Mouse (Mus musculus) gonadal fat pad, adult 2 months (tissue): ENCODE measurements around the gene Stra8. TPM values are rescaled to one million over a fixed set of nuclear protein-coding genes. Genes with fewer than 3 reads are reported as not detected.
A peak's percentile ranks its signal among the peaks of the same experiment; 100 is the strongest.

ENCODE experiments used
- DNase-seq: peaks from one replicate; pipeline ENCODE4 v3.0.0-alpha.2; 2012; ENCODE audit warnings: low read depth
- polyA plus RNA-seq: library from polyadenylated mRNA; depleted of rRNA; stranded (reverse); fragments of >200 nt; gene quantifications from 2 replicates; pipeline ENCODE4 v1.2.3, GENCODE M21; 2012; rRNA removed

The Stra8 gene
- polyA plus RNA-seq = not detected in 2 replicates

DNA sequence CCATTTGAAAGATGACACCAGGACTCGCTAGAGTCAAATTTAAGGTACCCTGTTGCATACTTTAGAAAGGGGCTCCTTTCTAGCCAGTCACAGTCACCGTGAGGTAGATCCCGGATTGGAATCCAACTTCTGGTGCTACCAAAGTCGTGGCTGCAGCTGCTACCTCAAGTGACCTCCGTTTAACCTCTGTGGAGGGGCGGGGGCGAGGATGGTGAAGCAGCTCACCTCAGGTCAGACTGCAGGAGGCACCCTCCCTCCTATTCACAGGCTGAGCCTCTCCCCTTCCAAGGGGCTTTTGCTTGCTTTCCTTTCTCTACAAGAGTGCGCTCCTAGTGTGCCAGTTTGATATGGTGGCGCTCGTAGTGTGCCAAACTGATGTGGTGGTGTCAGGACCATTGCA lies at the start of gene Stra8:
Gene Stra8 (plus strand): TSS at position 208 of the 400 bp plus-strand sequence.
- no peak for DNase-seq

DNA sequence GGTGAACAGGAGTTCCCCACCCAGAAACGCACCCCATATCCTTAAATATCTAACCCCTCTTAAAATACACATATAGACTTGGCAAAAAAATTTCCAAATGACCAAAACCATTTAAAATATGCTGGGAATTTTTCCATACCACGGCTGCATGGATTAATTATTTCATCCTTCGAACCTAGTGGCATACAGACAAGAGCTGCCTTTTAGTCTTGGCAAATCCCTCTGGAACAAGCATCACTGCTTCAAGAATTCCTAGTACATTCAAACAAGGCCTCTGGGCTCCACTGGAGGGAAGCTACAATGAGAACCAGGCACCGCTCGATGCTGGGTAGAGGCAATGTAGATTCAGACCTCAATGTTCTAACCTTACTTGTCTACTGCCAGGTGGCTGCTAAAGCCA lies 49.2 kb upstream of the Stra8 start:
- DNase-seq = no peak

DNA sequence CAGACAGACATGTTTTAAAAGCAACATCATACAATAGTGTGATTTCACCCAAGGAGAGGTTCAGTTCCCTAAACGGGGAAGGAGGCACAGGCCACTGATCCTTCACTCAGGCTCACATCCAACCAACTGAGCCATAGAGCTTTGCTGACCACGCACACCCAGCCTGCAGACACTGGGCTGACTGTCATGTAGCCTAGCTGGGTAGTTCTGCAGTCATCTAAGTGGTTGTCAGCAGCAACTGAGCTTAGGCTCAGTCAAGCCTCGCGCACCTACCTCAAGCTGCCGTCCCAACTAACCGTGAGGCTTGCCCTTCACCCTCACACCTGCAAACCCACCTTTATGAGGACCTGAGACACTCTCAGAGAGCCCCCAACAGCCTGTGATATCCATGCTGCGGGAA lies 48.0 kb upstream of the Stra8 start:
- DNase-seq = no peak

DNA sequence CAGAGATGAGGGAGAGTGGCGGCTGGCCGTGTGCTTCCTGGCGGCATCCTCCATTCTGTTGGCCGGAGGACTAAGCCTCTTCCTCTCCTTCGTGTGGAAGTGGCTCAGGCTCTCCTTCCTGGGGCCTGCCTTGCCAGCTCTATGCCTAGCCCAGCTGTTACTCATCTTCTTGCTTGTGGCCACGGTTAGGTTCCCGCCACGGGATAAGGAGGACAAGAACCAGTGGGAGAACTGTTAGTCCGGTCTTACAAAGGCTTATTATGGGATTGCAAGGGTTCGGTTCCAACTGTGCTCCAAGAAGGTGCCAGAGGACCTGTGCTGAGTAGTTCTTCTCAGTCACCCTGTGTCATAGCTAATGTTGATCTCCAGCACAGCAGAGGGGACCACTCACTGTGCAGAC lies 47.1 kb upstream of the Stra8 start:
- no peak for DNase-seq

DNA sequence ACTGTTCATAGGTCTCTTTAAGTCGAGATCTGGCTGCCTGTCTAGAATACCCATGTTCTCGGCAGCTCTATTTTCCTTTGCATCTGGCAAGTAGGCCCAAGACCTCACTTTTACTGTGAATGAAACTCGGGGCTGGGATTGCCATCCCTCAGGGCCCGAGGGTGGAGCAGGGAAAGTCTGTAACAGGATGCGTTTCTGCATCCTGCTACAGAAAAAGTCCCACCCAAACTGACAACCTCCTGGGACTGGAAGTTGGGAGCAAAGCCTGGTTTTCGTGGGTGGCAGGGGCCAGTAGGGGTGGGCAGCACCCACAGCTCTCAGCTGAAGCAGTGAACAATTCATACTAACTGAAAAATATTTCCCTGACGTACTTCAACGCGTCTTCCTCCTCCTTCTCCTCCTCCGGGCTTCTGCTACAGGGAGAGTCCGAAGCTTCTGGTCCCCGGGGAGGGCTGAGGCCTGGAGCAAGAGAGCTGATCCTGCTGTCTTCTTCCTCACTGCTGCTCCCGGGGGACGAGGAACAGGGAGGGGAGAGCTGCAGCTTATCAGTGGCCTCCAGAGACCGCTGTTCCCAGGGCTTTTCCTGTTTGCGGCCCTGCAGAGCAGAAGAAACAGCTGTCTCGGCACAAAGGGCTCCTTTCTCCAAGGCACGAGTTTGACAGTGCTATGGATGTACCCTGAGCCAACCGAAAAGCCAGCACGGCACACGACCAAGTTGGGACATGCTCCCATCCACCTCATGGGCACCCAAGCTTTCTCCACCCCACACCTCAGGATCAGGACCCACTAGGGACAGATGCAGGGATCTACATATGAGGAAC lies 45.7 kb upstream of the Stra8 start:
- DNase-seq = no peak

DNA sequence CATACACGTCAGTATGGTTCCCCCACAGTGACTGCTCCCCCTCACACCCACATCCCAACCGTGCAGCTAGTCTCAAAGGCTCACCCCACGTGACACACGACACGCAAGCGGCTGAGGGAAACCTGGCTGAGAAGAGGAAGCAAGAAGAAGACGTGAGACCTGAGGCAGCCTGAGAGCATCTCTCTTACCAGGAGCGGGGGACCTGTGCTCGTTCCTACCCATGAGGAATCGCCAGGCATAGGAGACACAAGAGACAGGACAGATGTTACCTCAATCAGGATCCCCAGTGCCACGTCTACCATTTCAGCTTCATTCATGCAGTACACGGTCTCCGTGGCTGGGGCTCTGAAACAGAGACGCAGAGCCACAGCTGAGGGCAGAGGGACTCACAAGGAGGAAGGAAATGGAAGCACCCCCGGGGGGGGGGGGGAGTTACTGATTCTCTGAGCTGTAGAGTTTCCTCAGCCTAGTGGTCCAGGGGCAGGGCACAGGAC lies 44.6 kb upstream of the Stra8 start:
- no peak for DNase-seq

DNA sequence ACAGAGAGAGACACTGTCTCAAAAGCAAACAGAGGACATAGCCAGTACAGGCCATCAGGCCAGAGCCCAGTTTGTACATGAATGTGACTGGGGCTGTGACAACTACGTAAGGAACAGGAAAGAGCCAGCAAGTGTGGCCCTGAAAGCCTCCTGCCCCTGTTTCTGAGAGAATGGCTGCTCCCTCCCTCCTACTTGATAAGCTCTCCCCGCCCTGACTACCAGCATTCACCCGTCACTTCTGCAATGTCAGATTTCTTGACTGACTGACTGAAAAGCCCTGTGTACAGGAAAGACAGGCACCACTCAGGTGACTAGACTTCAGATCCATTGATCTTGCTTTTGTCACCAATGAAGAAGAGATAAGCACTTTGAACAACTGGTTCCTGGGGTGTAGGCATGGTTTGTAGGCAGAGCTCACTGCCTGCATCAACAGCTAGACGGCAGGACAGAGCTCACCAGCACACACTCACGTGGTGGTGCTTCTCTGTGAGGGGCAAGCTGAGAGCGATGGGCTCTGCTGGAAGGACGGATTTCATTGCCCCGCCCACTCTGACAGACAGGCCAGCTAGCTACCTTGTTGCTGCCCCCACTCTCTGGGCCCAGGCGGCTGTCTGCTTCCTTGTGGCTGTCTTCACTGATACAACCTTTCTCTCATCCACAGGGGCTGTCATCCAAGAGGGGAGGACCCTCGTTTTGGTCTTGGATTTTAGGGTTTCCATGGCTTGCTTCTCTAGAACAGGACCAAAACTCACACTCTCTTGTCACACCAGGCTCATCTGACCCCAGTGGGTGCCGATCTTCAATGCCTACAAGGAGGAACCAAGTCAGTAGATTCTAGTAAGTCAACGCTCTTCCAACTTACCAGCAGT lies 43.8 kb upstream of the Stra8 start:
- DNase-seq = no peak

DNA sequence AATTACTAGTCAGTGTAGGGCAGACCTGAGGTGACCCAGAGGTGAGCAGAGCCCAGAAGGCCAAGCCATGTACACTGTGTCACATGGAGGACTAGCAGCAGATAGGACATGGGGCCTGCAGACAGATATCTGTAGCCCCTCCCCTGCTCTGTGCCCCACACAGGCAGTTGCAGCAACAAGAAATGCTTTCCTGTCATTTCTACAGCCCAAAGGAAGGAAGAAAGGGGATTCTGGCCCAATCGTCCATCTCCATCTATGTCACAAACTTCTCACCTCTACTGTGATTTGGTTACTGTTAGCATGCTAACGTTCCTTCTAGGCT lies 43.2 kb upstream of the Stra8 start:
- DNase-seq = no peak

DNA sequence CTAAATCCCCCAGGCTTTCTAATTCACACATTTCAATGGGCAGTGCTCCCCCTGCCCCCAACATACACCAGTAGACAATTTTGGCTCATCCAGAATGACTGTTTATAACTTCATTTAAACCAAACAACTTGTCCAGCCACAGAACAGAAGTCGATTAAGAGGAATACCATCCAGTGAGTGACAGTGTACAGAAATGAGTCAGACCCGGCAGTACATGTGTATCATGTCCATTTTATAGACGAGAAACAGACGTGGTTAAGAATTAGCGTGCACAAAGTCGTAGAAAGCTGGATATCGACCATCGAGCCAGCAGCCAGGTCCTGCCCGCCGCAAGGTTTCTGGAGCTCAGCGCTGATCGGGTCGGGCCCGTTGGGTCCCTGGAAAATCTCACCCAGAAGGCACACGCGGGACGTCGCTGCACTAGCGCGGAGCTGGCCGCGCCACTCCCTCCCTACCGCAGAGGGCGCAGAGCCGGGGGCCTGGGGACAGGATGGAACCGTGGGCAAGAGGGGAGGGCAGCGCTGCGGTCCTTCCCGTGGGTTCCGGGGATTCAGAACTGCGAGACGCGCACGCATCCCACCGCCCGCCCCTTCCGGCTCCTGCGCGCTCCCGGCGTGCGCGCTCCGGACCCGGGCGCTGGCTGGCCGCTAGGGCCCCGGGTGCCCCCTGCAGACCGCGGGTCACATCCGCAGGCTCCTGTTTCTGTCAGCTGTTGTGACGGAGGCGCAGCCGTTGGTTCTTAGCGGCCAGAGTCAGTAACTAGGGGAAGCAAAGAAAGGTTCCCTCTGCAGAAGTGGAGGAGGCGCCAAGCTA lies 42.2 kb upstream of the Stra8 start, which contains the start of gene Cyren:
Gene Cyren (minus strand): TSS at position 552 of the 813 bp plus-strand sequence.
- peak; percentile 30 for DNase-seq

DNA sequence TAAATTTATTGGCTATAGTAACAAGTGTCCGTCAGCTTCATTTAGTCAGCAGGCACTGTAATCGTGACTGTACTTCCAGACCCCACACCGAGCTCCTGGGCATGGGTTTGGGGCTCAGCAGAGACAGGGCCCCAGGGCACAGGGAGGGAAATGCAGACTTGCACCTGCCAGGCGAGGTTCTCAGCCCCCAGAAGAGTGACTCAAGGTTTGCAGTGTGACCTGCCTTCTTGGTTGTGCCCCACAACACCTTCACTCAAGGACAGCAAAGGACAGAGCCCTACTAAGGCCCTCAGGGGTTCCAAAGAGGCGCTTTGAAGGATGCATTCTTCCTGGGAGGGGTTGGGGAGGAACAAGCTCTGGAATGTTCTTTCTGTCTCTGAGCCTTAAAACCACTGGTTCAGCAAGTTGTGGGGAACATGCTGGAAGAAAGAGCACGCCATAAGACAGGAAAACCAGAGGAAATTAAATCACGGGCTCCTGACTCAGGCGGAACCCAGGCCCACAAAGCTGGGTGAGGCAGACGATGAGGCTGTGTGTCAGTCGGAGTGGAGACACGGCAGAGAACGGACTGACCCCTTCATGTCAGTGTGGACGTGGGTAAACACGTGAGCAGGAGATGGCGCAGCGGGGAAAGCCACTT lies 40.7 kb upstream of the Stra8 start:
- no peak for DNase-seq

DNA sequence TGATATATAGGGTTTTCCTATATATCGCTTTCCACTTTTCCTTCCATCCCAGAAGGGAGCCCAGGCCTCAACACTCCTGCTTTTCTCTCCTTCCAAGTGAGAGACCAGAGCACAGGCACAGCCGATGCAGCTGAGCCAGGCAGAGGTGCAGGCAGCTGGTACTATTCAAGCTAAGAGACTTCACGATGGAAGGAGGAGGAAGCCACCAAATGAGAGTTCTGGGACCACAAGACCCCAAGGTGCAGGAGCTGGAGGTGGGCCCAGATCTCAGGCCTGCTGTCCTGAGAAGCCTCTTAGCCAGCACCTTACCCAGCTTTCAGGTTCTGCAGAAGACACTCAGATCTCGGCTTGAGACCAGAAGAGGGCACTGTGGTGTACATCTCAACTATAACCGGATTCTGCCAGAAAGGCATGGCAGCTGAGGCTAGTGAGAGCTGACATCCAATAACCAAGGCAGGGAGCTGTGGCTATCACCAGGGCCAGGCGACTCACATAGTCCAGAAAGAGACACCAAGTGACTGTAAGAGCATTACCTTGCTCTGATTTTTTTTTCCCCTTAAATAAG lies 40.0 kb upstream of the Stra8 start:
- no peak for DNase-seq

DNA sequence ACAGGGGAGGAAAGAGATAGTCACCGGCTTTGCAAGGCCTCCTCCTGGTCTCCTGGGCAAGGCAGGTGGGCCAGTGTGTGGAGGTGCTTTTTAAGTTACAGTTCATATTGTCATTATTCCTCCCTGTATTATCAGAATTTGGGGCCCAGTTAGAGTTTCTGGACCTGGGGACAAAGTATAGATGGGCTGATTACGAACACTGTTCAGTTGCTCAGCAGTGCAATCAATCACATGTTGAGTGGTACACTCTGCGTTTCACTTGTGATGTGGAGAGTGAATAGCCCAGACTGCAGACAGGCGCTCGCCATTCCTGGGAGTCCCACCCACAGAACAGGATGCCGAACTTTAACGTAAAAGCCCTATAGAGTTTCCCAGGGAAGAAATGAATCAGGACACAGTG lies 35.2 kb upstream of the Stra8 start:
- DNase-seq = no peak

DNA sequence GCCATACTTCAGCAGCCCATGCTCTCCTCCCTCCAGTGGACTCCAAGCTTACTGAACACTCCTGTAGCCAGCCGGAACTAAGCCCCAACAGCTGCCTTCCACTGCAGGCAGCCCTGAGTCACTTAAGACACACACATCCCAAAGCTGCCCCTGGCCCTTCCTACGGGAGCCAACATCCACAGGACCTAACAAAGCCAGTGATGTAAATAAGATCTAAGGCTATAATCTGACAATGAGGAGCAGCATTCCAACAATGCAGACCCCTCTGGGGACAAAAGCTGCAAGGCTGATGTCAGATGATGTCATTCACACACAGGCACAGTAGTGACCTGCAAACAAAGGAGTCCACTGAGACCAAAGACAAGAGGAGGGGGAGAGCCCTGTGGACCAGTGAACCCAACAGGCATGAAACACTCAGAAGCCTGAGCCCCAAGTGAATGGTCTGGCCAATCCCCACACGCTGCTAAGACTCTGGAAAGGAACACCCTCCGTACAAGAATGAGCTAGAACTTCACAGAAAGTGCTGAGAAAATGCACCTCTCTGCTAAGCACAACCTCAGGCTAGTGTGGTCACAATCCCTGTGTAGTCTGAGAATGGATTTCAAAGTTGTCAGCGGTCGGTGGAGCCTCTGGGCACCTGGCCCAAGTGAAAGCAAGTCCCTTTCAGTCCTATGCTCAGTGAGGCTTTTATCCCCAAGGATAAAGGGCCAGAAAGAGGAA lies 32.7 kb upstream of the Stra8 start:
- no peak for DNase-seq

DNA sequence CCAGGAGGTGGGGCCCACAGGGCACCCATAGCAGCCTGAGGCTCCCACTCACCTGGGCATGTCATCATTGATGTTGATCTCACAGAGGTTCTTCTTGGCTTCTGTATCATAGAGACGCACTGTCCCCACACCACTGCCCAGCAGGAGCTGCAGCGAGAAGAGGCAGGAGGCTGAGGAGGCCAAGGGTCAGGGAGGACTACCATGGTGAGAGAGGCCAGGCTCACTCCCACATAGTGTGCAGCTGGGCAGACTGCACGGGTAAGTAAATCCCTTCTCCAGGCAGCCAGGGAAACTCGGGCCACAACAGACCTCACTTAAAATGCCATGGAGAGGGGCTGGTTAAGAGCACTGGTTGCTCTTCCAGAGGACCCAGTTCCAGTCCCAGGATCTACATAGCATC lies 30.8 kb upstream of the Stra8 start:
- no peak for DNase-seq

DNA sequence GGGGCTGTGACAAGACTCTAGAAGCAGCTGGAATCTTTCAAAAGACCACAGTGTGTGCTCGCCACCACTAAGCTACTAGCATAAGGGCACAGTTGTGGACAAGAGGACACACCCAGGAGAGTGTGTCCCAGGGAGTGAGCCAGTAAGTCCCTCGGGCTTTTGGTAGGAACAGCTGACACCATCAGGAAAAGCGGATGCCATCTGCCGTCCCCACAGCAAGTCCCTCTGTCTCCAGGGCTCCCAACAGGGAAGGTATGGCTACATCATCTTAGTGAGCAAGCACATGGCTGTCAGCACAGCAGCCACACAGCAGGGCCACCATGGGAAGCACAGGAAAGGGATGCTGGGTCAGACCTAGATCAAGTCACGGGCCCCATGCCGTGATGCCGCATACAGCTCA lies 24.4 kb upstream of the Stra8 start:
- no peak for DNase-seq

DNA sequence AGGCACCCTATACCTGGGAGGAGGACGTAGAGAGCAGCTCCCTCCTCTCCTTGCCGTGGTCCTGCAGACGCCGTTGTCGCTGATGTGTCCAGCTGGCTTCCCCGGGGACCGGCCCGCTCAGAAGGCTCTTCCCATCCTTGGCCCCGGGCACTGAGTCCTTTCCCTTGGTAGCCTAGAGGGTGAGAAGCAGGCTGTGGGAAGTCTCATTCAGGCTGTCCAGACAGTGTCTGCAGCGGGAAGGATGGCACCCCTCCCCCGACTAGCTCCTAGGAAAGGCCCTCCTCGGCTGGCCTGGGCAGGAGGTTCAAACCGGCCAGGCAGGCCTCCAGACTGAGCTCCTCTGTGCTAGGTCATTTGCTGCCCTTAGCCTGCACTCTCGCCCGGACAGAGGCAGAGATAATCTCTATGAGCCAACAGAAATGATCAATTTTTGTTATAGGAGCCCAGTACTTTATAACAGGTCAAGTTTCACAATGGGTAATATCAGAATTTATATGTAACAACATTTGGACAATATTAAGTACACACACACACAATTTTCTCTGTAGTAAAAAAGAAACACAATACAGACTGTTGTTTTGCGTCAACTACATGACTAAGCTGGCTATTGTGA lies 23.7 kb upstream of the Stra8 start:
- no peak for DNase-seq

DNA sequence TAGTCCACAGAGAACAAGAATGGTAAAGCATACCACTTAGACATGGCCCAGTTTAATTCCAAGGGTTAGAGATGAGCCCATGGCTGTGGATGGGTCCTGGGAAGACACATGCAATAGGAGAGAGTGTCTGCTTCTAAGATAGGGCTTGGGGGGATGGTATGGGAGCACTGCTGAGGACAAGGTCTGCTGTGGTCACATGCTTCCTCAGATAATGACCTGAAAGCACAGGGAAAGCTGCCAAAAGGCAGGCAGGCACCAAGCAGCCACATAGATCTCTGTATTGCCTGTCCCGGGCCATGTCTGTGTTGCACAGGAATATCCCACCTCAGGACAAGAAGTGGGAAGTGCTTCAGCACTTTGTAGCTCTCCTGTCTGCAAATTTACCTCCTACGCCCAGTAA lies 20.8 kb upstream of the Stra8 start:
- no peak for DNase-seq

DNA sequence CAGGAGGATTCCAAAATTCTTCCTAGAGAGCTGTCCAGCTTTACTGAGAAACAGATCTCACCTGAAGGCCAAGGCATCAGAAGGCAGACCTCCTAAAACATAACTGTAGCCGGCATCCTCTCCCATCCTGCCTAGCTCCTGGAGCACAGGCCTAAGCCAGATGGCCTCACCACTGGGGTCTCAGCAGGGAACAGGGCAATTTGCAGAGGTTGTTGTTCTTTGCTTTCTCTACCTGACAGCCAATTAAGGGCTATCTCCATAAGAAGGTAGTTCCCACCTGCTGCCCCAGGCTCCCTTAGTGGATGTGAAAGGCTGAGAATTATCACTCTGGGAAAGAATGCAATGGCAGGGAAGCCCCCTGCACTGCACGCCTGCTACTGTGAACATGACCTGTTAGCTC lies 19.0 kb upstream of the Stra8 start:
- DNase-seq = no peak

DNA sequence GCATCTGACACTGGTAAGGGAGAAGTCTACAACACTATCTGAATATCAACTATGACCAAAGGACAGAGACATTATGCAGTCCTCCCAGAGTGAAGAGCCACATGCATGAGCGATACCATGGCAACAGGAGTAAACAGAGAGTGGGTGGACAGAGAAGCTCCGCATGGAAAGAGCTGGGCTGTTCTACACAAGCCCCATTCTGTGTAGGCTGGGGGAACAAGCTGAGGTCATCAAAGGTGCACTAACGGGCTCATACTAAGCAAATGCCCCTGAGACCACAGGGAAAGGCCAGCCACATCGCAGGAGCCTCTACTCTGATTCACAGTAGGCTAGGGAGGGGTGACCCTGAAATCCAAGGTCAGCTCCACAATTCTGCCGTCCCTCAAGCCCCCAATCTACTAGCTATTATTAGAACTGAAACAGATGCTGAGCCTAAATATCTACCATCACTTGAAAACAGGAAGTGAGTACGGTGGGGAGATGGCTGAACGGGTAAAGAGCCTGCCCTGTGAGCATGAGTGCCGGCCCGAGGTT lies 18.0 kb upstream of the Stra8 start:
- DNase-seq = no peak

DNA sequence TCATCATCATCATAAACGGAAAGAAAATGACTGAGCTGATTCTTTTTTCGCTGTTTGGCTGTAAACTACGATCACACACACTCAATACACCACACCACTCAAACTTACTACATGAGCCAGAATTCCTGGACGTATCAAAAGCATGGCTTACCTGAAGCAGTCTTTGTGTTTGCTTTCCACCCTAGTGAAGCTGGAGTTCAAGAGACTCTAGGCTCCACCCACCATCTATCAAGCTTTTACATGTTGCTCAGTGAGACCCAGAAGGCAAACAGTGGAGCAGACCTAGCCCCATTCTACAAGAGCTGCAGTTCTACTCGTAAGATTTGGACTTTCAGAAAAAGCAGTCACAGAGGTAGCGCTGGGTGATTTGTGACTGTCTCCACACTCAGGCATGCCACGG lies 17.4 kb upstream of the Stra8 start:
- no peak for DNase-seq
